Mouse (Mus musculus): ENCODE results near the gene Cdadc1.

The Cdadc1 gene

DNA sequence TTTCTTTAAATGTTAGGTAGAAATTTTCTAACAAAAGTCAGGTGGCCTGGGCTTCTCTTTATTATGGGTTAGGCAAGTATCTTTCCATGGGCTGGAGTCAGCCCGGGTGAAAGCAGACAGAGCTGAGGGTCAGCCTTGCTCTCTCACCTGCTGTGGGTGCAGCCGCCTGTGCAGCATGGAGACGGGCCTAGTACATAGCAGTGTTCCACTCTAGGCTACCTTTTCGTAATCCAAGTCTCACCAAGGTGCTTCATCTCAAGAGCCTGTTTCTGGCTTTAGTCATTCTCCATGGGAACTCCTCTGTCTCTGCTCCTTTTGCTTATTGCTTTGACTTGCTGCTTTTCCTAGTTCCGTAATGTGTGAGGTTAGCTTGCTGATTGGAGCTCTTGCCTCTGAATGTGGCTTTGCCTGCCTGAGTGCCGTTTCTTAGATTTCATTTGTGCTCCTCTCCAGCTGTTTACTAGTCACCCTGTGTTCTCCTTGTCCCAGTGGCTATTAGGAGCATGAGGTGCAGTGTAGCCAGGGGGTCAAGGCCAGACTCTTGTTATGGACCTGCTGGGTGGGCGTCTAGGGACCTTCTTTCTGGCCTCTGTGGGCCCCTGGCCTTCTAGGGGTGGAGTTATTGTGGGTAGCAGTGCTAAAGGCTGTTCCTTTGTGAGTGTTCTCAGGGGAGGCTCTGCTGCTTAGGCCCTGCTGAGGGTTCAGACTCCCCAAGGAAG lies 51.4 kb downstream of the Cdadc1 start:
- no peak for DNase-seq (ENCODE audit: extremely low read depth, insufficient read length, low spot score)

DNA sequence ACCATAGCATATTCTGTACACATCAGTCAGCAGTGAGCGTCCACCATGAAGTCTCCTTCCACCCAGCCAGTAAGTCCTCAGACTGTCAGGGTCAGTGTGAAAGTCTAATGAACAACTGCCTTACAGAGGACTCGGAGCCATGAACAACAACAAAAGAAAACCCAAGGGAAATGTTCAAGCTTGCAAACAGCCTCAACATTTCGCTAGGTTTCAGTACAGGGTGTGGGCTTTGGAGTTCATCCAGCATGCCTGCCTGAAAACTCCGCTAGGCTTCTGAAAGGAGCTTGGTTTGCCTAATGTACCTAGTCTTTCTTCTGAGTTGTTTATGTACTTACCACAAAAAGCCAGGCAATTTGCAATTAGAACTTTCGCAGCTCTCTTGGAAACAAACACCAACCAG lies 53.8 kb downstream of the Cdadc1 start:
- DNase-seq (ENCODE audit: extremely low read depth, insufficient read length, low spot score), result no peak

DNA sequence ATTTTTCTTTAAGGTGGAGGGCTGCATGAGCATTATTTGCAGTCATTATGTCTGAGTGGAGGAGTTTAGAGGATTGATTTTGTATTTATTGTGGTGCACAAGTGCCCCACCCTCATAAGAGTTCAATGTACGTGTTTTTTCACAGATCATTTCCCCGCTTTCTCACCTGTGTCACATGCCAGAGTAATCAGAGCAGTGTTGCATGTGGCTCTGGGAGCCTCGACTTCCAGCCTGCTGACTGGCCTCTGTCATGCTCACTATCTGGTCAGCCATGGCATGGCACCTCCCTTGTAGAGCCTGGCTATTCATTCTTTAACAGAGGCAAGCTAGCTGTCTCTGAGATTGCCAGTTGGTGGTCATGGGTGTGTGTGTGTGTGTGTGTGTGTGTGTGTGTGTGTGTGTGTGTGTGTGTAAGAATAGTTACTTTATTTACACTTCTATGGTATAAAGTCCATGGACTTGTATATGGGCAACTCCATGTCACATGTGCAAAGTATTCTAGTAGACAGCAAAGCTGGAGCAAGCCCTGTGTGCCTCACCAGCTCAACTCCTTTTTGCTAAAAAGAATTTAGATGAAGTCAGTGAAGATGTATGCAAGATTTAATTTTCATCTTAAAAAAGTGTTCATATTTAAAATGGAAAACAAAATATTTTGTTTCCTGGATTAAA lies 54.5 kb downstream of the Cdadc1 start:
- no peak for DNase-seq (ENCODE audit: extremely low read depth, insufficient read length, low spot score)

GRCm38 (mm10) chr14:59540761-59541160 lies 57.0 kb downstream of the Cdadc1 start:
- DNase-seq (ENCODE audit: extremely low read depth, insufficient read length, low spot score), result no peak

DNA sequence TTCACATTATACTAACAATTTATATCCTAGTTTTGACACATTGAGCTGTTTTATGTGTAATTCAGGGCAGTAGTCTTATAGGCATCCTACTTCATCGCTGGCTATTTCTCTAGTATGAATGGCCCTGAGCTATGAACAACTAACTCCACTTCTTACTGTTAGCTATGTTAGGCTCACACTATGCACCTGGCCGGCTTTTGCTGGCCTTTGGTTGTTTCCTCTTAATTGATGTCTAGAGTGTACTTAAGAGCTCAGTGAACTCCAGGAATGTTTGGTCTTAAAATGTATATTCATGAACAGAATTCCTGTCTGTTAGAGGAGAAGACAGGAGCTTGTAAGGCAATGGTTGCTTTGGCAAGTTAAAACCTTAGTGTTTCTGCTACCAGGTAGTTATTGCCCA lies 57.5 kb downstream of the Cdadc1 start:
- no peak for DNase-seq (ENCODE audit: extremely low read depth, insufficient read length, low spot score)

DNA sequence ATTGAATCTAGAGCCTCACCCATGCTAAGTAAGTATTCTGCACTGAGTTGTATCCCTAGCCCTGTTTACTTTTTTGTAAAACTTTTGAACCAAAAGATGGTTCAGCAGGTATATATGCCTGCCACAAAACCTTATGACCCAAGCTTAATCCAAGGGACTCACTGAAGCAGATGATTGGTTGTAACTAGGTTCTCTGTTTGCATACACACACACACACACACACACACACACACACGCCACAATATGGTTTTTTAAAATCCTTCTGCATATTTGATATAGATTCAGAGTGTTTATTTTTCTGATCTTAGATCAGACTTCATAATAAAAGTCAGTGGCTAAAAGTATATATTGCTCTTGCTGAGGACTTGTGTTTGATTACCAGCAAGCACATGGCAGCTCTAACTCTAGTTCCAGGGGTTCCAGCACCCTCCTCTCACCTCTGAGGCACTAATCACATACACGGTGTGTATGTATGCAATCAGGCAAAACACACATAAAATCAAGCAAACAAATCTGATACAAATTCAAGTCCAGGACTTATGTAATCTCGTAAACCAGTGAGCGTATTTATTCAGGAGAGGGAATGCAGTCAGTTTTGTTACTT lies 59.8 kb downstream of the Cdadc1 start:
- DNase-seq (ENCODE audit: extremely low read depth, insufficient read length, low spot score), result no peak

- no peak for DNase-seq (ENCODE audit: extremely low read depth, insufficient read length, low spot score)
Observed at GRCm38 (mm10) chr14:59533908-59534307, 63.9 kb downstream of the Cdadc1 start.

GRCm38 (mm10) chr14:59532986-59533385 lies 64.8 kb downstream of the Cdadc1 start:
- no peak for DNase-seq (ENCODE audit: extremely low read depth, insufficient read length, low spot score)

DNA sequence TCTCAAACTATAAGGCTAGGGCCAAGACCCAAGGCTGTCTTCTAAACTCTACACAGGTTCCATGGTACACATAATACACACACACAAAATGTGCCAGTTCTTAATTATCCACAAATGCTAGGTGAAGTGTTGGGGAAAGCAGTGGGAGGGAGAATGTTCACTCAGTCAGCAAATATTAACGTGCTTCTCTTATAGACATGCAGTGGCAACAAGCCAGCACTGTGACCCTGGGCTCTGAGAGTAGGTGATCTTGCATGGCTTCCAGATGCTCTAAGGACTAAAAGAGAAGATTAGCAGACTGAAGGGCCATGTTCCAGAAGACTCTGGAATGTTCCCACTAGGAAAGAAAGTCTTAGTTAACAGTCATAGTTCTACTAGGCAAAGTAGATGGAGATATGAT lies 67.0 kb downstream of the Cdadc1 start:
- DNase-seq (ENCODE audit: extremely low read depth, insufficient read length, low spot score), result no peak

DNA sequence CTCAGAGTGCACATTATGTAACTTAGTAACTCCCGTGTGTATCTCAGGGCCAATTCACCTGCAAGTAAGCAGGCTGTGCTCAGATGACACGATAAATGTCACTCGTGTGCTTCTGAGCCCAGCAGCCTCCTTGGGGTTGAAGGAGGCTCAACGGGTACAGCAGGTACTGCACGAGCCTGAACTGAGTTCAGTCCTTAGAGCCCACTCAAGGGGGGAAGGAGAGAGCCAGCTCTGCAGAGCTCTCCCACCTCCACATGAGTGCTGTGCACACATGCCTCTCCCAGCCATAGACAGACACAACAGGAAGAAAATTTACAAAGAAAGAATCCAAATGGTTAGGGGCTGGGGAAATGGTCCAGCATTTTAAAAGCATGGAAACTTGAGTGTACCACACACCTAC lies 71.9 kb downstream of the Cdadc1 start:
- DNase-seq (ENCODE audit: extremely low read depth, insufficient read length, low spot score), result no peak

GRCm38 (mm10) chr14:59513922-59514444 lies 83.8 kb downstream of the Cdadc1 start:
- no peak for DNase-seq (ENCODE audit: extremely low read depth, insufficient read length, low spot score)

Measured in 3134 (cell line).